Mouse (Mus musculus): Measurements from ENCODE around the gene Olfr1215. TPM values are rescaled to one million over a fixed set of nuclear protein-coding genes. Genes with fewer than 3 reads are reported as not detected.
"Not testable (repeated sequence)": the region's sequence is repeated elsewhere in the genome, so short reads cannot be mapped to it uniquely, and the experiment has no call there.

Olfr1215 gene
- total RNA-seq (2014; rRNA removed) (not detected in 2 replicates), polyA plus RNA-seq (2012; rRNA removed) (not detected in 2 replicates)

GRCm38 (mm10) chr2:89006873-89007272, at the start of gene Olfr1215:
TSS of gene Olfr1215 (minus strand) at chr2:89006973.
- Histone ChIP-seq H3K4me3 (ENCODE audit: insufficient read depth, low read depth, low read length) (no peak within 1 kb of the TSS), H3K27me3 (ENCODE audit: control insufficient read depth, insufficient read depth, low read length) (no peaks in the 10 kb centered on the region), H3K79me2 (ENCODE audit: control insufficient read depth, insufficient read depth, low read length) (no peaks in the 10 kb centered on the region), H3K9ac (ENCODE audit: low read depth, low read length) (no peak within 1 kb of the TSS), H3K4me1 (ENCODE audit: control insufficient read depth, insufficient read depth, low read length) (no peaks in the 10 kb centered on the region), H3K27ac (replicated peaks; ENCODE audit: insufficient read depth, low read depth, low read length) (no peak within 1 kb of the TSS), H3K36me3 (ENCODE audit: control insufficient read depth, insufficient read depth, low read length) (no peaks in the 10 kb centered on the region)
- TF ChIP-seq CTCF (IDR thresholded peaks at IDR 0.05; ENCODE audit: low read depth, low read length), result no peak
- TF ChIP-seq POLR2A (IDR thresholded peaks at IDR 0.05; ENCODE audit: extremely low read depth, insufficient read depth, low read length), result no peak
- no peak for DNase-seq (ENCODE audit: extremely low read depth, low read depth, low spot score)
- WGBS, result 46% methylated on average over 2 of the region's 2 CpGs

- Histone ChIP-seq H3K27ac (replicated peaks; ENCODE audit: insufficient read depth, low read depth, low read length) (no peak within 1 kb of the TSS), H3K9ac (ENCODE audit: low read depth, low read length) (no peak within 1 kb of the TSS), H3K79me2 (ENCODE audit: control insufficient read depth, insufficient read depth, low read length) (no peaks in the 10 kb centered on the region), H3K4me1 (ENCODE audit: control insufficient read depth, insufficient read depth, low read length) (no peaks in the 10 kb centered on the region), H3K4me3 (ENCODE audit: insufficient read depth, low read depth, low read length) (no peak within 1 kb of the TSS), H3K27me3 (ENCODE audit: control insufficient read depth, insufficient read depth, low read length) (no peaks in the 10 kb centered on the region), H3K36me3 (ENCODE audit: control insufficient read depth, insufficient read depth, low read length) (no peaks in the 10 kb centered on the region)
- no peak for DNase-seq (ENCODE audit: extremely low read depth, low read depth, low spot score)
- 48% methylated on average over 2 of the region's 2 CpGs for WGBS
- TF ChIP-seq CTCF (IDR thresholded peaks at IDR 0.05; ENCODE audit: low read depth, low read length) (no peak), POLR2A (IDR thresholded peaks at IDR 0.05; ENCODE audit: extremely low read depth, insufficient read depth, low read length) (no peak)
These were observed 25.2 kb upstream of the Olfr1215 start, which contains the start of gene Olfr1217 for GRCm38 (mm10) chr2:89031965-89032364. TSS of gene Olfr1217 (minus strand) at chr2:89032065.

DNA sequence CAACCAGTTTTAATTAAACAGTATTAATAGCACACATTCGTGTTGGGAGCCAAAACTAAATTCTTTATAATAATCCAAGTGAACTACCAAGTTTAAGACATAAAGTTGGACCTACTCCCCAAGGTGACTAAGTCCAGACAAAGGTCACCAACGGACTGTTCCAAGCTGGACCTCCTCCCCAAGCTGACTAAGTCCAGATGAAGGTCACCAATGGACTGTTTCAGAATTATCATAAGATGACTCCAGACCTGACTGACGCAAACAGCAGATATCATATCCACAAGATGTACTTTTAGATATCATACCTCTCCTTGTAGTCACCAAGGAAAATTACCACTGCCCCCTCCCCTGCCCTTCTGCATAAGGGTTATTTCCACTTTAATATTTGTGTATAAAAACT, 14.7 kb upstream of the Olfr1215 start:
- WGBS, result 61% methylated on average over 3 of the region's 3 CpGs
- DNase-seq (ENCODE audit: extremely low read depth, low read depth, low spot score); H3K79me2 ChIP-seq (ENCODE audit: control insufficient read depth, insufficient read depth, low read length); H3K4me1 ChIP-seq (ENCODE audit: control insufficient read depth, insufficient read depth, low read length); H3K9ac ChIP-seq (ENCODE audit: low read depth, low read length); H3K36me3 ChIP-seq (ENCODE audit: control insufficient read depth, insufficient read depth, low read length); H3K4me3 ChIP-seq (ENCODE audit: insufficient read depth, low read depth, low read length); H3K27me3 ChIP-seq (ENCODE audit: control insufficient read depth, insufficient read depth, low read length); H3K27ac ChIP-seq (replicated peaks; ENCODE audit: insufficient read depth, low read depth, low read length): not testable (repeated sequence)

DNA sequence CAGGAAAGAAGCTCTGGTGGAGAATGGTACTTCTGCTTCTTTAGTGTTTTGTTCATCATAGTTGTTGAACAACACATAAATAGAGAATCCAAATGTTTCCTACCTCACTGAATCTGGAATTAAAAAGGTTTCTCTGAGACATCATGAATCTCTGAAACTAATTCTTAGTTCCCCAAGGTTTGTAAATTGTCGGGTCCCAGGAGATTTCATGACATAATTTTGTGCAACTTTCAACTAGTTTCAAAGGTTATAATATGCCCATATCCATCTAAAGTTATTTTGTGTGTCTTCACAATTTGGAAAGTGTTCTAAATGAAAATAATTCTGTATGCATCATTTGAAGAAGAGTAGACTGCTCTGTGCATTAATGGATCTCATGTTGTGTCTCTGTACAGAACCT, 11.5 kb upstream of the Olfr1215 start, which contains the start of gene Olfr1216:
Olfr1216 (minus strand) TSS at position 101 of the 400 bp plus-strand sequence.
- WGBS, result 59% methylated on average over 1 of the region's 1 CpGs
- H3K27ac ChIP-seq (replicated peaks; ENCODE audit: insufficient read depth, low read depth, low read length), result no peak within 1 kb of the TSS

GRCm38 (mm10) chr2:88992553-88992952, 14.2 kb downstream of the Olfr1215 start, which contains the start of gene Olfr1214:
TSS of gene Olfr1214 (minus strand) at chr2:88992653.
- no peak within 1 kb of the TSS for H3K27ac ChIP-seq (replicated peaks; ENCODE audit: insufficient read depth, low read depth, low read length)
- no peak within 1 kb of the TSS for H3K4me3 ChIP-seq (ENCODE audit: insufficient read depth, low read depth, low read length)
- no peaks in the 10 kb centered on the region for H3K79me2 ChIP-seq (ENCODE audit: control insufficient read depth, insufficient read depth, low read length)
- no peaks in the 10 kb centered on the region for H3K27me3 ChIP-seq (ENCODE audit: control insufficient read depth, insufficient read depth, low read length)
- H3K36me3 ChIP-seq (ENCODE audit: control insufficient read depth, insufficient read depth, low read length), result no peaks in the 10 kb centered on the region
- DNase-seq (ENCODE audit: extremely low read depth, low read depth, low spot score), result no peak
- WGBS, result 76% methylated on average over 1 of the region's 1 CpGs
- H3K9ac ChIP-seq (ENCODE audit: low read depth, low read length), result no peak within 1 kb of the TSS
- no peak for TF ChIP-seq POLR2A (IDR thresholded peaks at IDR 0.05; ENCODE audit: extremely low read depth, insufficient read depth, low read length)
- no peak for TF ChIP-seq CTCF (IDR thresholded peaks at IDR 0.05; ENCODE audit: low read depth, low read length)
- no peaks in the 10 kb centered on the region for H3K4me1 ChIP-seq (ENCODE audit: control insufficient read depth, insufficient read depth, low read length)

More for the DNA sequence above, 11.5 kb upstream of the Olfr1215 start, which contains the start of gene Olfr1216:
- Histone ChIP-seq H3K36me3 (ENCODE audit: control insufficient read depth, insufficient read depth, low read length) (no peaks in the 10 kb centered on the region), H3K79me2 (ENCODE audit: control insufficient read depth, insufficient read depth, low read length) (no peaks in the 10 kb centered on the region), H3K4me3 (ENCODE audit: insufficient read depth, low read depth, low read length) (no peak within 1 kb of the TSS), H3K4me1 (ENCODE audit: control insufficient read depth, insufficient read depth, low read length) (no peaks in the 10 kb centered on the region), H3K27me3 (ENCODE audit: control insufficient read depth, insufficient read depth, low read length) (no peaks in the 10 kb centered on the region), H3K9ac (ENCODE audit: low read depth, low read length) (no peak within 1 kb of the TSS)
- DNase-seq (ENCODE audit: extremely low read depth, low read depth, low spot score), result no peak
- no peak for TF ChIP-seq POLR2A (IDR thresholded peaks at IDR 0.05; ENCODE audit: extremely low read depth, insufficient read depth, low read length)
- no peak for TF ChIP-seq CTCF (IDR thresholded peaks at IDR 0.05; ENCODE audit: low read depth, low read length)

GRCm38 (mm10) chr2:88980181-88980580, 26.6 kb downstream of the Olfr1215 start, which contains the start of gene Gm13762:
TSS of gene Gm13762 (minus strand) at chr2:88980281.
- no peak for TF ChIP-seq POLR2A (IDR thresholded peaks at IDR 0.05; ENCODE audit: extremely low read depth, insufficient read depth, low read length)
- no peak for TF ChIP-seq CTCF (IDR thresholded peaks at IDR 0.05; ENCODE audit: low read depth, low read length)
- Histone ChIP-seq H3K36me3 (ENCODE audit: control insufficient read depth, insufficient read depth, low read length) (no peaks in the 10 kb centered on the region), H3K4me3 (ENCODE audit: insufficient read depth, low read depth, low read length) (no peak within 1 kb of the TSS), H3K4me1 (ENCODE audit: control insufficient read depth, insufficient read depth, low read length) (no peaks in the 10 kb centered on the region), H3K79me2 (ENCODE audit: control insufficient read depth, insufficient read depth, low read length) (no peaks in the 10 kb centered on the region), H3K27ac (replicated peaks; ENCODE audit: insufficient read depth, low read depth, low read length) (no peak within 1 kb of the TSS), H3K27me3 (ENCODE audit: control insufficient read depth, insufficient read depth, low read length) (no peaks in the 10 kb centered on the region), H3K9ac (ENCODE audit: low read depth, low read length) (no peak within 1 kb of the TSS)
- DNase-seq (ENCODE audit: extremely low read depth, low read depth, low spot score), result no peak
- 75% methylated on average over 1 of the region's 1 CpGs for WGBS

All from liver, adult 2 months (tissue).